Mouse (Mus musculus) retina, adult 2 months (tissue): ENCODE measurements around the gene Abcb7.
"Not testable (repeated sequence)": the region's sequence is repeated elsewhere in the genome, so short reads cannot be mapped to it uniquely, and the experiment has no call there.

Experiments
- DNase-seq: peaks from one replicate; pipeline ENCODE4 v3.0.0-alpha.2; 2012; ENCODE audit warnings: low read depth, low spot score

Abcb7 gene

GRCm38 (mm10) chrX:104413183-104413983 lies at the start of gene Abcb7:
Gene Abcb7 (minus strand): TSS chrX:104413856.
- peak; percentile 66 for DNase-seq

- no peak for DNase-seq
Measured at GRCm38 (mm10) chrX:104461755-104462154, 48.1 kb upstream of the Abcb7 start.

DNA sequence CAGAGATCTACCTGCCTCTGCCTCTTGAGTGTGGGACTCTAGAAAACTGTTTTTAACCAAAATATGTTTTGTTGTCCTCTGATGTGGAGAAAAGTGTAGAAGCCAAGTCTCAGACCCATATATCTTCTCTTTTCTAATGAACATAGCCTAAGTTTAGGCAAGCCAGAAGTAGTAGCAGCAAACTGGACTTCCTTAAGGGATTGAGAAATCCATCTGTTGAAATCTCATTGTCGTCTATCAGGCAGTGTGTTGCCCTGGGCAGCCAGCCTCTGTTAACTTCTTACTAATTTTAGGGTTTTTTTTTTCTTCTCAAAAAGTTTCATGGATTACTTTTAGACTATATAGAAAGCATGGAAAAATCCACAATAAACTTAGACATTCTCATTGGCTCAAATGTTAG lies 38.8 kb upstream of the Abcb7 start:
- no peak for DNase-seq

DNA sequence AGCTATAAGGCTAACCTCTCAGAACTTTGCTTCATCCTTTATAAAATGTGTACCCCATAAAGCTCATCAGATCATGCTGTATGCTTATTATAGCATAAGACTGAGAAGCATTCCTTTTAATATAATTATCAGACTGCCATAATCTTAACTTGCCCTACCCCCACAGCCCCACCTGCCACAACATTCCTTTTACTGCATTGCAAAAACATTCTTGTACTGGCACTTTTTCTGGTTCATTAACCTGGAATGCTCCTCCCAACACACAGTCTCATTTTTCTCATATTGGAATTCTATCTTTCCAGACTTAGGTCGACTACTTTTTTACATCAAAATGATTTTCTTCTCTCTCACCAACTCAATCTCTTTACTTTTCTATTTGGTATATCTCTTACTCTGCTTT lies 19.8 kb upstream of the Abcb7 start:
- DNase-seq, result no peak

GRCm38 (mm10) chrX:104428108-104428507 lies 14.5 kb upstream of the Abcb7 start:
- no peak for DNase-seq

DNA sequence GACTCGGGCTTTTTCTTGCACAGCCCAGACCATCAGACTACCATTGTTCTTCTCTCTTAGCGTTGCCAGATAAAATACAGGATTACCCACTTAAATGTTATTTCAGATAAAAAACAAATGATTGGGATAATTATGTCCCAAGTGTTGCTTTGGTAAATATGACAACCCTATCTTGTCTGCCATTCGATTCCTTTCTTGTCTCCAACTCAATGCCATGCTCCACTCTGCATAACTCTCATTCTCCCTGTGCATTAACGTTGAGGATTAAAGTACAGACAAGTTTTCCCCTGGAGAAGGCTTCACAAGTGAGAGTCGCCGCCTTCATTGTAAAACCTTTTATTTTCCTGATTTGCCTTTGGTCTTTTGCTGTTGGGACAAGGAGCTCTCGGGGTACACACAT lies 339 bp upstream of the Abcb7 start:
- DNase-seq, result no peak

GRCm38 (mm10) chrX:104408137-104408536 lies 5.5 kb downstream of the Abcb7 start:
- DNase-seq, result no peak

DNA sequence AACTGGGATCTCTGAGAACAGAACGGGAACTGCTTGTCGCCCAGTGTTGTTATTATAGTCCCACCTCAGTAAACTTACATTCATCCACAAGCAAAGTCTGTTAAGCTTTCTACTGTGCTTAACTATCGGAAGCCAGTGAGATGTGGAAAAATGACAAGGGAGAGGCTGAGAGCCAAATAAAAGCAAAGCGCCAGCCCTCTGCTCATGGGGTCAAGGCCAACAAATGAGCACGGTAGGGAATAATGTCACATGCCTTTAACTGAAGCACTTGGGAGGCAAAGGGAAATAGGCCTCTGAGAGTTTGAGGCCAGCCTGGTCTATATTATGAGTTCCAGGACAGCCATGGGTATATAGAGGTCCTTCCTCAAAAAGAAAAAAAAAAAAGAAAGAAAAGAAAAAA lies 11.2 kb downstream of the Abcb7 start:
- no peak for DNase-seq

GRCm38 (mm10) chrX:104401134-104401533 lies 12.5 kb downstream of the Abcb7 start:
- DNase-seq, result no peak

DNA sequence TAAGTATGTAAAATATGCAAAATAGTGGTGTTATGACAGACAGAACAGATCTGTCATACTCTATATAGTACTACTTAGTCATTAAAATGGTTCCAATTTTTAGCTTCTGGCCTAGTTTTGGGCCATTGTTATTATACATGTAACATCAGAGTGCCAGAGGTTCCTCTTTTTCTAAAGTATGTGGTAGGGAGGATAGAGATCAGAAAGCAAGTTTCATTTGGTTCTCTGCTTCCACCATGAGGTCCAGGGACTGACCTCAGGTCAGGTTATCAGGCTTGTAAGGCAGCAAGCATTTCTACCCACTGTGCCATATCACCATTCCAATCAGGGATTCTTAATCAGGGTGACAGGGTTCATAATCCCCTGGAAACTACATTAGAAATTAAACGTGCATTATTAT lies 16.1 kb downstream of the Abcb7 start:
- no peak for DNase-seq

DNA sequence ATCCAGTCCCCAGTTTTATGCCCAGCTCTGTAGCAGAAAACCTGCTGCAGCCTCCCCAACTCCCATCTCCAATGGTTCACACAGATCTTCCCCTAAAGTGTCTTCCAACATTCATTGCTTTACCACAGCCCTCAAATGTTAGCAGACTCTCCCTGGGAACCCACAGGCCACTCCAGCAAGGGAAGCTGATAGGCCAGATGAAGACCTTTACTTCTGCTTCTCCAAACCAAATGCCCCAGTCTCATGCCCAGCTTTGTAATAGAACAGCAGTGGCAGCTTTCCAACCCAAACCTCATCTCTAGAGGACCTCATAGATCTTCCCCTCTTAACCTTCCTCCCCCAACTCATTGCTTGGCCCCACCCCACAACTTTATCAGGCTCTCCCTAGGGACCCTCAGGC lies 54.0 kb downstream of the Abcb7 start:
- no peak for DNase-seq

DNA sequence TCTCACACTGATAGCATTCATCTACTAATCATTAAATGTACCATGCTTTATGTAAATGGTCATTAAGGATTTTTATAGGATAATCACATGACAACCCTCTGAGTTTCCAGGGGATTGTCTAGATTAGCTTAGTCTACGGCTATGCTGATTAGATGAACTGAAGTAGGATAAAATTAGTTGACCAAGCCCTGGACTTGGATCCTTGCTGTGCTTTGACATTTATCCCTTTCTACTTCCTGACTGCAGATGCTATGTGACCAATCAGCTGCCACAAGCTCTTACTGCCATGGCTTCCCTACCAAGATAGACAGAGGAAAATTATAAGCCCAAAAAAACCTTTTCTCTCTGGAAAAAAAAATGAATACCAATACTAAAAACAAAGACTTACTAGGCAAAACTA lies 57.8 kb downstream of the Abcb7 start:
- DNase-seq, result no peak

DNA sequence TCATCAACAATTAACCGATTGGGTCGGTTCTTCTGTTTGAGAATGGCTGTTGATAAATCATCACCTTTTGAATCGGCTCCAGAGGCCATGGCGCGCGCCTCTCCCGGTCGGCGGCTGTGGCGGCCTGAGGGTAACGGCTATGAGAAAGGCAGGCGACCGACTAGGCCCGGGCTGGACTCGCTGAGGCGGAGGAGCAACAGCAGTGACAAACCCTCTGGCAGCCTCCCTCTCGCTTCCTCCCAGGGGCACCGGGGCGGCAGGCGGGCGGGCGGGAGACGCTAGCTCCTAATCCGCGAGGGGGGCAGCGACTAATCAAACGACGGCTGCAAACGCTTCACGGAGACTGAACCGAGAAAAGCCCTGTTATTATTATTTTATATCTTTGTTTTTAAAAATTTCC lies 65.5 kb downstream of the Abcb7 start:
- not testable (repeated sequence) for DNase-seq

GRCm38 (mm10) chrX:104291721-104292120 lies 121.9 kb downstream of the Abcb7 start:
- DNase-seq, result no peak

DNA sequence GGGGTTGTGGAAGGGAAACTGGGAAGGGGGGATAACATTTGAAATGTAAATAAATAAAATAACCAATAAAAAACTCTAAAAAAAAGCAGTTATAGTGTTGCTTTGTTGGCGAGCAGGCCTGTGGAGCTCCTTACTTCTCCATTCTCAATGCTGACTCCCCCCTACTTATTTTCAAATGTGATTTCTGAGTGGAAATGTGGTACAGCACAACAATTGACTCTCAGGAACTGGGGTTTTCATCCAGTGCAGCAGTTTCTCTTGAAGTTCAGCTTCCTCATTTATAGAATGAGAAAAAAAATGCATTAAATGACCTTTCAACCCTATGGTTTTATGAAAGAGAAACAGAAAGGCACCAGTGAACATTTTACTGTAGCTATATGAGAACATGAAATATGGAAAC lies 133.8 kb downstream of the Abcb7 start:
- no peak for DNase-seq

GRCm38 (mm10) chrX:104264371-104264770 lies 149.3 kb downstream of the Abcb7 start:
- DNase-seq, result no peak

GRCm38 (mm10) chrX:104262468-104262867 lies 151.2 kb downstream of the Abcb7 start:
- DNase-seq, result no peak

DNA sequence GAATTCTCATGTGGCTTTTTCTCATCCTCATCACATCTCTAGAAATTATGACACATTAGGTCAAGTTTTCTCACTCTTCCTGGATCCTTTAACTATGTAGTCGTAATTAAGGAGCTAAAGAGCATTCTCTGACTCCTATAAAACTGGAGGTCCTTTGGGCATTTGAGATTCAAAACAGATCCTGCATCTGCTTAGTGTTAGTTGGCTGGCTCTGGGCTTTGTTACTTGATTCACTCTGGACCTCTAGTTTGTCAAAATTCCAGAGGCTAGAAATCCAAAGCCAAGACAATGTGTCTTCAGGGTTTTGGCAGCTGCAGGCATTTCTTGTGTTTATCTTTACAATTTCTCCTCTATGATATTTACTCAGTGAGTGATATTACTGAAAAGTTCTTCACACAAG lies 157.1 kb downstream of the Abcb7 start:
- no peak for DNase-seq
